Mouse (Mus musculus) CH12F3 (cell line): ENCODE results near the gene Sparcl1.

ENCODE experiments used
- in situ Hi-C: fragments of 300-500 bp; cut with MboI; formaldehyde crosslinking; loops from 2 replicates; pipeline ENCODE4 v1.14.3; 2020; ENCODE audit warnings: low sequenced_read_pairs

The Sparcl1 gene

GRCm38 (mm10) chr5:104032434-104033097, 81.0 kb downstream of the Sparcl1 start:
- in situ Hi-C loops = no loop called here
